ENCODE assay signal across 12 mouse cellular contexts in the genomic region with DNA sequence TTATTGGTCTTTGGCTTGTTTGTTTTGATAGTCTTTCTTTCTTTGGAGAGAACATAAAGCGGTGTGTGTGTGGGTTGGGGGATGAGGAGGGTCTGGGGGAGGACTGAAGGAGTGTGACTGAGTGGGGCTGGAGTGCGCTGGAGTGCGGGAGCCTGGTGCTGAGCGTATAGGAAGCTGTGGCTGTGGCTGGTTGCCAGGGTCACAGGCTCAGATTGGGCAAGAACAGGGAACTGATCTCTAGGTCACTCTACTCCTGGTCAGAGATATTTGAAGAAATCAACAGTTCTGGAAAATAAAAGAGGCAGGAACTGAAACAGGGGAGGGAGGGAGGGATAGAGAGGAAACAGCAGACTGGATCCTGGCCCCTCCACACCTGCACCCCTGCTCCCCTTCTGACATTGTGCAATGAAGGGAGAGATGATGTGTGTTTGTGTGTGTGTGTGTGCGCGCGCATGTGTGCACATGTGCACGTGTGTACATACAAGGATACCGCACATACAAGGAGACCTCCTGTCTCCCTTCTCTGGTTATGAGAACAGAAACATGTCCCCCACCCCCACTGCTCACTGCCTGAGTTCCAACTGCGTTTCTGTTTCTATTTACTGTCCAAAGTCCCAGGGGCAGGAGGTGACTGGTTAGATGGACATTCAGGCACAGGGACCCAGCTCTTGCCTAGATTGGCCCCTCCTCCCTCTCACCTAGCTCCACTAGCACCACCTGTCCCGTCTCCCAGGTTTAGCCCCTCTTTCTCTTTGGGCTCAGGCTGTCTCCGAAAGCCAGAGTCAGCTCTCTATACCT. TPM values are rescaled to one million over a fixed set of nuclear protein-coding genes. Genes with fewer than 3 reads are reported as not detected.
DNase-seq lines count a peak whose midpoint lies in the region; ATAC-seq and TF ChIP-seq lines count a peak whose summit lies in the region.
"Had no signal": no experiment of that assay in that cellular context is flagged by ENCODE, and none has a peak within 500 bp of the region (broad histone marks: within the 10 kb centered on the region; RNA-seq: fewer than 3 reads in every experiment).

A gene (plus strand): TSS at position 659 of the 798 bp plus-strand sequence.

- peaks cover 3% of the 10 kb centered on the region; the same call in 1 of the 2 replicates for H3K9me3 ChIP-seq in heart, embryonic 12.5 days (replicated peaks)
- no peaks in the 10 kb centered on the region for H3K9me3 ChIP-seq in liver, embryonic 14.5 days (ENCODE audit: control insufficient read depth, low read length)
- H3K9me3 ChIP-seq in midbrain, embryonic 11.5 days (ENCODE audit: control insufficient read depth, low read length) = no peaks in the 10 kb centered on the region
- H3K9me3 ChIP-seq in midbrain, embryonic 16.5 days (replicated peaks; ENCODE audit: control insufficient read depth, low read length, poor library complexity, severe bottlenecking) = no peaks in the 10 kb centered on the region
- H3K9me3 ChIP-seq: limb, embryonic 12.5 days had no signal

- H3K4me1 ChIP-seq in heart, embryonic 12.5 days (replicated peaks) = no peaks in the 10 kb centered on the region
- H3K4me1 ChIP-seq in liver, embryonic 14.5 days (replicated peaks; ENCODE audit: control insufficient read depth in 2 of 2, insufficient read depth in 2 of 2, low read length in 1 of 2) = peaks cover 0 to 11% of the 10 kb centered on the region in 2 experiments; a peak in 2 of 4 replicates
- H3K4me1 ChIP-seq in midbrain, embryonic 11.5 days (ENCODE audit: control insufficient read depth, insufficient read depth, low read length) = no peaks in the 10 kb centered on the region
- no peaks in the 10 kb centered on the region for H3K4me1 ChIP-seq in midbrain, embryonic 16.5 days (ENCODE audit: control insufficient read depth, insufficient read depth, low read length)
- H3K4me1 ChIP-seq: limb, embryonic 12.5 days had no signal

- ATAC-seq in heart, embryonic 12.5 days (ENCODE audit: insufficient number of reproducible peaks, low FRiP score) = no peak
- ATAC-seq in liver, embryonic 14.5 days (ENCODE audit: insufficient read depth) = peak; percentile 76
- peak; percentile 83 for ATAC-seq in monocyte, adult 5-6 weeks (replicated peaks; ENCODE audit: insufficient number of reproducible peaks, low FRiP score, low TSS enrichment, poor library complexity, severe bottlenecking)
- no peak for ATAC-seq in midbrain, embryonic 11.5 days (ENCODE audit: low FRiP score)
- ATAC-seq in midbrain, embryonic 16.5 days = no peak
- ATAC-seq: activated CD4-positive, CD25-positive, alpha-beta regulatory T cell, adult 4 months had no signal

- H3K36me3 ChIP-seq in heart, embryonic 12.5 days = no peaks in the 10 kb centered on the region
- H3K36me3 ChIP-seq in liver, embryonic 14.5 days (replicated peaks; ENCODE audit: control insufficient read depth, insufficient read depth, low read depth) = no peaks in the 10 kb centered on the region
- no peaks in the 10 kb centered on the region for H3K36me3 ChIP-seq in midbrain, embryonic 11.5 days (ENCODE audit: control insufficient read depth, insufficient read depth, low read length)
- no peaks in the 10 kb centered on the region for H3K36me3 ChIP-seq in midbrain, embryonic 16.5 days (ENCODE audit: control insufficient read depth, insufficient read depth, low read length)
- H3K36me3 ChIP-seq: limb, embryonic 12.5 days had no signal

- intact Hi-C loops in heart, postnatal 10 days (cut with DNase I) = no loop called here

- no peak within 1 kb of the TSS for H3K9ac ChIP-seq in heart, embryonic 12.5 days
- H3K9ac ChIP-seq in liver, embryonic 14.5 days (replicated peaks) = no peak within 1 kb of the TSS
- no peak within 1 kb of the TSS for H3K9ac ChIP-seq in midbrain, embryonic 11.5 days (ENCODE audit: low read length)
- H3K9ac ChIP-seq in midbrain, embryonic 16.5 days (ENCODE audit: low read depth, low read length) = no peak within 1 kb of the TSS
- H3K9ac ChIP-seq: limb, embryonic 12.5 days had no signal

- 0 out of 2 replicates have a peak, but pooled peaks cover 7% of the 10 kb centered on the region for H3K27me3 ChIP-seq in heart, embryonic 12.5 days (replicated peaks)
- no peaks in the 10 kb centered on the region for H3K27me3 ChIP-seq in liver, embryonic 14.5 days (ENCODE audit: control insufficient read depth, insufficient read depth, low read length)
- H3K27me3 ChIP-seq in midbrain, embryonic 11.5 days (ENCODE audit: control insufficient read depth, insufficient read depth, low read length) = no peaks in the 10 kb centered on the region
- no peaks in the 10 kb centered on the region for H3K27me3 ChIP-seq in midbrain, embryonic 16.5 days (ENCODE audit: control insufficient read depth, insufficient read depth, low read depth, low read length)

- H3K4me2 ChIP-seq in heart, embryonic 12.5 days = no peak within 1 kb of the TSS
- peak within 1 kb of the TSS; percentile 33 for H3K4me2 ChIP-seq in liver, embryonic 14.5 days (ENCODE audit: low read depth)
- H3K4me2 ChIP-seq in midbrain, embryonic 11.5 days = no peak within 1 kb of the TSS
- H3K4me2 ChIP-seq in midbrain, embryonic 16.5 days (ENCODE audit: low read length) = no peak within 1 kb of the TSS
- H3K4me2 ChIP-seq: limb, embryonic 12.5 days had no signal

- no peak for TF ChIP-seq EP300 in liver, embryonic 14.5 days (IDR thresholded peaks at IDR 0.05; ENCODE audit: low read depth)

- no peak within 1 kb of the TSS for H3K4me3 ChIP-seq in heart, embryonic 12.5 days
- peak within 1 kb of the TSS in 1 of 2 experiments; percentile 36; a peak in 2 of 4 replicates for H3K4me3 ChIP-seq in liver, embryonic 14.5 days (ENCODE audit: insufficient read depth in 1 of 2, low read depth in 2 of 2, low read length in 2 of 2)
- H3K4me3 ChIP-seq in midbrain, embryonic 11.5 days (ENCODE audit: low read depth, low read length) = no peak within 1 kb of the TSS
- H3K4me3 ChIP-seq in midbrain, embryonic 16.5 days (ENCODE audit: low read depth, low read length) = no peak within 1 kb of the TSS
- H3K4me3 ChIP-seq: limb, embryonic 12.5 days had no signal

- 73% methylated on average over 12 of the region's 12 CpGs for WGBS in heart, embryonic 12.5 days
- WGBS in liver, embryonic 14.5 days (ENCODE audit: insufficient replicate concordance) = 47% methylated on average over 12 of the region's 12 CpGs
- 78% methylated on average over 12 of the region's 12 CpGs for WGBS in midbrain, embryonic 11.5 days
- 84% methylated on average over 12 of the region's 12 CpGs for WGBS in midbrain, embryonic 16.5 days

- no peak for TF ChIP-seq CTCF in liver, embryonic 14.5 days (IDR thresholded peaks at IDR 0.05; ENCODE audit: low read depth)

- H3K27ac ChIP-seq in heart, embryonic 12.5 days (ENCODE audit: poor library complexity, severe bottlenecking) = no peak within 1 kb of the TSS
- H3K27ac ChIP-seq in liver, embryonic 14.5 days = no peak within 1 kb of the TSS
- H3K27ac ChIP-seq in midbrain, embryonic 11.5 days (ENCODE audit: low read depth, low read length) = no peak within 1 kb of the TSS
- no peak within 1 kb of the TSS for H3K27ac ChIP-seq in midbrain, embryonic 16.5 days (ENCODE audit: low read length)
- H3K27ac ChIP-seq: limb, embryonic 12.5 days had no signal

- peak; percentile 16 to 21 for DNase-seq in heart, postnatal 10 days
- DNase-seq in adrenal gland, postnatal 25 days = peak; percentile 75
- peak in 2 of 3 experiments; percentile 24 to 28 for DNase-seq in liver, embryonic 14.5 days (ENCODE audit: low read depth in 3 of 3, low spot score in 3 of 3)
- no peak for DNase-seq in midbrain, embryonic 11.5 days (ENCODE audit: low spot score, missing footprints)
- no peak for DNase-seq in embryo, embryonic 9.5 days (ENCODE audit: extremely low spot score)
- DNase-seq: embryo, embryonic 11 days; spleen, adult 18-20 months had no signal

RNA-seq across cellular contexts. Expression of the gene that starts here (rescaled TPM):
- total RNA-seq in heart, postnatal 10 days (2021) = not detected
- polyA plus RNA-seq in heart, embryonic 12.5 days (2016; fragmentation: Nextera tagmentation; extraction: Ambion mirVana) = not detected in 2 replicates
- total RNA-seq in adrenal gland, postnatal 25 days (2021) = 2.9 and 4.1 TPM in 2 replicates
- polyA plus RNA-seq in liver, embryonic 14.5 days (2012; rRNA removed) = 10.0 and 11.5 TPM in 2 replicates
- polyA plus RNA-seq in liver, embryonic 14.5 days (2014; fragmentation: Nextera tagmentation; extraction: Ambion mirVana) = 9.0 and 10.6 TPM in 2 replicates
- 2.8 TPM in 1 of 3 replicates, not detected in the others for total RNA-seq in monocyte, adult 5-6 weeks (2017)
- not detected in 2 replicates for polyA plus RNA-seq in midbrain, embryonic 11.5 days (2014; fragmentation: Nextera tagmentation; extraction: Ambion mirVana)
- not detected in 2 replicates for polyA plus RNA-seq in midbrain, embryonic 16.5 days (2015; fragmentation: Nextera tagmentation; extraction: Ambion mirVana)
- polyA plus RNA-seq: activated CD4-positive, CD25-positive, alpha-beta regulatory T cell, adult 4 months; limb, embryonic 12.5 days had no signal

Comparison
In these comparisons a context has a peak if more than half of its experiments do, and no peak if none do; other contexts are left out.
1. Peak in DNase-seq in heart, postnatal 10 days; RNA of the gene not detected or under 1 TPM.
2. DNase-seq: peak in adrenal gland, postnatal 25 days (single experiment) and liver, embryonic 14.5 days (2 of 3); none in midbrain, embryonic 11.5 days (single experiment) and embryo, embryonic 9.5 days (single experiment).
3. ATAC-seq: peak in liver, embryonic 14.5 days (single experiment) and monocyte, adult 5-6 weeks (single experiment); none in heart, embryonic 12.5 days (single experiment), midbrain, embryonic 11.5 days (single experiment) and midbrain, embryonic 16.5 days (single experiment).